Mouse (Mus musculus) cortical plate, adult 2 months (tissue): ENCODE data around the gene Ptprh.

Source experiments
- CTCF ChIP-seq: fragments of 200-500 bp; IDR thresholded peaks from 2 replicates; pipeline ENCODE4 v1.5.1; 2011; ENCODE audit warnings: mild to moderate bottlenecking, control low read depth, low read length; ENCODE audit not compliant: insufficient read depth; ENCODE audit errors: extremely low read depth
- POLR2A ChIP-seq: fragments of 200-500 bp; IDR thresholded peaks from 2 replicates; pipeline ENCODE4 v1.6.1; 2011; ENCODE audit warnings: mild to moderate bottlenecking, low read length, control low read depth; ENCODE audit not compliant: insufficient read depth; ENCODE audit errors: extremely low read depth

DNA sequence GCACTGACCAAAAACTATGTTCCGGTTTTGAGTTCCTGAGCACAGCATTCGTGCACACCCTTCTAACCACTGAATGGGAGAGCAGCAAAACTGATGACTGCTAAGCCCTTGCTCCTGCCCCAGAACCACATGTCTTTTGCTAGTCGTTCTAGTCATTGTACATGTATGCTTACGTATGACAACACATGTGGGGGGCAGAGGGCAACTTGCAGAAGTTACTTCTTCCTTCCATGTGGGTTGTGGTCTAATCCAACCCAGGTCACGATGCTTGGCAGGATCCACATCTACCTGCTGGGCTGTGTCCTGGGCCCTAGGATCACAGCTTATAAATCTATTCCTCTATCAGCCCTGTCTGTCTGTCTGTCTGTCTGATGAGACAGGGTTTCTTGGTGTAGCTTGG lies 100.0 kb downstream of the Ptprh start:
- TF ChIP-seq CTCF: no peak
- no peak for TF ChIP-seq POLR2A
